Mouse (Mus musculus): Measurements from ENCODE around the gene Timp1.
A peak's percentile ranks its signal among the peaks of the same experiment; 100 is the strongest.

- TF ChIP-seq CTCF (IDR thresholded peaks at IDR 0.05; ENCODE audit: low read depth) (peak; percentile 72), EP300 (optimal IDR thresholded peaks at IDR 0.05) (no peak)
Measured at GRCm38 (mm10) chrX:20828934-20829333, 41.0 kb upstream of the Timp1 start.

Measured in stomach, postnatal 0 days (tissue).